Comparison of ENCODE assay signal across 8 mouse cellular contexts in the genomic region with DNA sequence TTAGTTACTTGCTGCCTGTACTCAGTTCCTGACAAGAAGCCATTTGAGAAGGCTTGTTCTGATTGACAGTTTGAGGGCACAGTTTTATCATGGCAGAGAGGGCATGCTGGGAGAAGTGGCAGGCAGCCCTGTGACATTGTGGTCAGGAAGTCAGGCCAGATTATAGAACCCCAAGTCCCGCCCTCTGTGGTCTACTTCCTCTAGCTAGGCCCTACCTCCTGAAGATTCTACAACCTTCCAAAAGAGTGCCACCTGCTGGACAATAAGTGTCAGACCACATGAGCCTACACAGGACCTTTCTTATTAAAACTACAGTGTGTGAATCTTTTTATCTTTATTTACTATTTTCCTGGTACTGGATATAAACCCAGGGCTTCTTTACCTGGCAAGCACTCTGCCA. TPM values are rescaled to one million over a fixed set of nuclear protein-coding genes. Genes with fewer than 3 reads are reported as not detected.
DNase-seq lines count a peak whose midpoint lies in the region; ATAC-seq and TF ChIP-seq lines count a peak whose summit lies in the region.

No protein-coding gene starts in this region.

- H3K9me3 ChIP-seq in forebrain, embryonic 14.5 days (replicated peaks; ENCODE audit: control insufficient read depth, low read length), result no peaks in the 10 kb centered on the region
- no peaks in the 10 kb centered on the region for H3K9me3 ChIP-seq in forebrain, embryonic 11.5 days (ENCODE audit: control insufficient read depth, low read length)
- no peaks in the 10 kb centered on the region for H3K9me3 ChIP-seq in liver, embryonic 13.5 days (replicated peaks)

- peak; percentile 47; the same call in 1 of the 2 replicates for TF ChIP-seq CTCF in brain, embryonic 14.5 days (IDR thresholded peaks at IDR 0.05; ENCODE audit: borderline replicate concordance, extremely low read depth, insufficient read depth, insufficient read length)

- intact Hi-C loops in heart, postnatal 10 days (cut with DNase I), result loop anchor here (2.0 to 10.0 kb wide), 3 partner anchors 206 to 340 kb away; no protein-coding TSS in a partner anchor

- H3K4me1 ChIP-seq in forebrain, embryonic 14.5 days (ENCODE audit: control insufficient read depth, insufficient read depth, low read length), result peaks cover 21% of the 10 kb centered on the region
- peaks cover 4% of the 10 kb centered on the region; the same call in 1 of the 2 replicates for H3K4me1 ChIP-seq in forebrain, embryonic 11.5 days (replicated peaks; ENCODE audit: control insufficient read depth, insufficient read depth, low read length)
- H3K4me1 ChIP-seq in liver, embryonic 13.5 days (replicated peaks), result no peaks in the 10 kb centered on the region

- no peaks in the 10 kb centered on the region for H3K36me3 ChIP-seq in forebrain, embryonic 14.5 days (ENCODE audit: control insufficient read depth, insufficient read depth, low read length)
- H3K36me3 ChIP-seq in forebrain, embryonic 11.5 days (ENCODE audit: control insufficient read depth, insufficient read depth, low read length), result no peaks in the 10 kb centered on the region
- H3K36me3 ChIP-seq in liver, embryonic 13.5 days, result 0 out of 2 replicates have a peak, but pooled peaks cover 3% of the 10 kb centered on the region

- H3K27me3 ChIP-seq in forebrain, embryonic 14.5 days (replicated peaks; ENCODE audit: control insufficient read depth, insufficient read depth, low read length), result peaks cover 9% of the 10 kb centered on the region; the same call in 1 of the 2 replicates
- no peaks in the 10 kb centered on the region; the same call in 1 of the 2 replicates for H3K27me3 ChIP-seq in forebrain, embryonic 11.5 days (ENCODE audit: control insufficient read depth, insufficient read depth, low read length)
- no peaks in the 10 kb centered on the region for H3K27me3 ChIP-seq in liver, embryonic 13.5 days

- no peak for ATAC-seq in forebrain, embryonic 14.5 days
- no peak; the same call in 1 of the 2 replicates for ATAC-seq in forebrain, embryonic 11.5 days (replicated peaks; ENCODE audit: low FRiP score)
- peak; percentile 74 for ATAC-seq in liver, embryonic 13.5 days (ENCODE audit: low read depth)

- no peak overlapping the region for H3K4me2 ChIP-seq in forebrain, embryonic 14.5 days (ENCODE audit: low read length)
- H3K4me2 ChIP-seq in forebrain, embryonic 11.5 days (ENCODE audit: low read depth, low read length, severe bottlenecking), result no peak overlapping the region
- no peak overlapping the region for H3K4me2 ChIP-seq in liver, embryonic 13.5 days

- H3K9ac ChIP-seq in forebrain, embryonic 14.5 days (ENCODE audit: low read length), result no peak overlapping the region
- no peak overlapping the region for H3K9ac ChIP-seq in forebrain, embryonic 11.5 days (ENCODE audit: low read length)
- H3K9ac ChIP-seq in liver, embryonic 13.5 days, result no peak overlapping the region

- DNase-seq in forebrain, embryonic 14.5 days (ENCODE audit: low spot score), result peak; percentile 60
- no peak for DNase-seq in forebrain, embryonic 11.5 days (ENCODE audit: low spot score)
- DNase-seq in 3134 (ENCODE audit: extremely low read depth, insufficient read length, low spot score), result peak; percentile 59
- DNase-seq in brain, embryonic 14.5 days (ENCODE audit: low read depth), result no peak
- DNase-seq in heart, postnatal 10 days, result peak; percentile 33 to 57
- DNase-seq in liver, embryonic 13.5 days, result no peak
- peak; percentile 30 for DNase-seq in retina, postnatal 7 days (ENCODE audit: low read depth, low spot score)
- no peak for DNase-seq in left cerebral cortex, adult 18-20 months (ENCODE audit: low spot score in 2 of 2)

- TF ChIP-seq POLR2A in brain, embryonic 14.5 days (IDR thresholded peaks at IDR 0.05; ENCODE audit: borderline replicate concordance, extremely low read depth, insufficient read depth, insufficient read length, poor library complexity, severe bottlenecking), result no peak

- H3K4me3 ChIP-seq in forebrain, embryonic 14.5 days (ENCODE audit: low read depth, low read length), result no peak overlapping the region
- H3K4me3 ChIP-seq in forebrain, embryonic 11.5 days (ENCODE audit: low read depth, low read length), result no peak overlapping the region
- no peak overlapping the region for H3K4me3 ChIP-seq in liver, embryonic 13.5 days (replicated peaks)

- WGBS in forebrain, embryonic 14.5 days, result 83% methylated on average over 1 of the region's 1 CpGs
- WGBS in forebrain, embryonic 11.5 days, result 75% methylated on average over 1 of the region's 1 CpGs
- 36% methylated on average over 1 of the region's 1 CpGs for WGBS in liver, embryonic 13.5 days (ENCODE audit: insufficient replicate concordance)

- no peak overlapping the region for H3K27ac ChIP-seq in forebrain, embryonic 14.5 days (ENCODE audit: low read depth, low read length)
- H3K27ac ChIP-seq in forebrain, embryonic 11.5 days (ENCODE audit: low read depth, low read length), result no peak overlapping the region
- H3K27ac ChIP-seq in liver, embryonic 13.5 days, result no peak overlapping the region

RNA-seq across cellular contexts. Expression of gene Lrig3, which starts 28.9 kb away (rescaled TPM):
- polyA plus RNA-seq in forebrain, embryonic 14.5 days (2014; fragmentation: Nextera tagmentation; extraction: Ambion mirVana), result 2.1 and 2.5 TPM in 2 replicates
- polyA plus RNA-seq in forebrain, embryonic 11.5 days (2014; fragmentation: Nextera tagmentation; extraction: Ambion mirVana), result 10.9 and 11.2 TPM in 2 replicates
- polyA plus RNA-seq in brain, embryonic 14.5 days (2012; rRNA removed), result 5.8 and 8.0 TPM in 2 replicates
- 1 to 10 TPM; 3.0 TPM for total RNA-seq in heart, postnatal 10 days (2021)
- polyA plus RNA-seq in liver, embryonic 13.5 days (2015; fragmentation: Nextera tagmentation; extraction: Ambion mirVana), result 0.80 and 1.0 TPM in 2 replicates
- total RNA-seq in left cerebral cortex, adult 18-20 months (2021), result 1 to 10 TPM; 3.0 to 3.2 TPM

Comparison
In these comparisons a context has a peak if more than half of its experiments do, and no peak if none do; other contexts are left out.
1. DNase-seq: peak in forebrain, embryonic 14.5 days (single experiment), 3134 (single experiment), heart, postnatal 10 days (2 of 2) and retina, postnatal 7 days (single experiment); none in forebrain, embryonic 11.5 days (single experiment), brain, embryonic 14.5 days (single experiment), liver, embryonic 13.5 days (single experiment) and left cerebral cortex, adult 18-20 months (0 of 2).